Comparison of ENCODE assay signal across 16 mouse cellular contexts in the genomic region with DNA sequence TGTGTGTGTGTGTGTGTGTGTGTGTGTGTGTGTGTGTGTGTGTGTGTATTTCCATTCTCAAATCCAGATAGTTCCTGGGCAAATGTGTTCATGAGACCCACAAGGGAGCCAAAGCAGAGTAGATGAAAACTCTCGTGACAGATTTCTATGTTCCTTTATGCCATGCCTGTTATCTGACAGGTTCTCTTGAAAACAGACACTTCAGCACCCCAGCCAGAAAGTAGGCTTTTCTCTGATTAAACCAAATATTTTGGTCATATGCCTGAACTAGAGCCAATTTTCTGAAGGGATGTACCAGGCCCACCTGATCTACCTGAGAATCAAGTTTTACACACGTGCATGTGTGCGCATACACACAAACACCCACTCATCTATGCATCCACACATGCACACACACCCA.
"Had no signal": no experiment of that assay in that cellular context is flagged by ENCODE, and none has a peak within 500 bp of the region (broad histone marks: within the 10 kb centered on the region; RNA-seq: fewer than 3 reads in every experiment).

No protein-coding gene starts in this region.

- H3K27ac ChIP-seq: neural tube, embryonic 13.5 days; neural tube, embryonic 15.5 days; stomach, embryonic 15.5 days; stomach, postnatal 0 days had no signal

- H3K4me3 ChIP-seq: neural tube, embryonic 13.5 days; neural tube, embryonic 15.5 days; stomach, embryonic 15.5 days had no signal

- DNase-seq: retina, postnatal 1 day; right cerebral cortex, adult 18-20 months; right cerebral cortex, postnatal 14 days; right cerebral cortex, postnatal 25 days; right cerebral cortex, postnatal 4 days; spleen, adult 18-20 months; thymus, adult 18-20 months; thymus, adult 2 months; thymus, postnatal 14 days; thymus, postnatal 25 days; thymus, postnatal 36 days; thymus, postnatal 4 days had no signal

- H3K4me1 ChIP-seq: neural tube, embryonic 13.5 days; neural tube, embryonic 15.5 days; stomach, embryonic 15.5 days had no signal

- H3K9ac ChIP-seq: neural tube, embryonic 13.5 days; neural tube, embryonic 15.5 days; stomach, embryonic 15.5 days had no signal

- H3K27me3 ChIP-seq: neural tube, embryonic 15.5 days; stomach, embryonic 15.5 days had no signal

- H3K9me3 ChIP-seq: neural tube, embryonic 13.5 days; neural tube, embryonic 15.5 days; stomach, embryonic 15.5 days had no signal

- H3K36me3 ChIP-seq: neural tube, embryonic 13.5 days; neural tube, embryonic 15.5 days; stomach, embryonic 15.5 days had no signal
